Mouse (Mus musculus) MEL (cell line): ENCODE measurements at regions not wholly inside any gene's neighbourhood (a gene's known extent, or its start where the extent isn't known, plus 50 kb on each side); places are given as distances from the start of the nearest gene placed in this dataset.

Source experiments
- DNase-seq: peaks from one replicate; pipeline ENCODE4 v3.0.0; 2011; ENCODE audit warnings: low read depth, low spot score
- H3K27ac ChIP-seq: 2 replicates; pipeline ENCODE4 v1.5.1; 2012; ENCODE audit warnings: low read depth, mild to moderate bottlenecking, control low read depth, low read length, moderate library complexity; ENCODE audit not compliant: control insufficient read depth
- H3K27me3 ChIP-seq, 2 experiments: fragments of 150-350 bp in 1 of 2; sonication (generic) in 1 of 2; 2 replicates each; pipeline ENCODE4 v1.6.1; 2012; ENCODE audit warnings: low read length in 2 of 2, mild to moderate bottlenecking in 2 of 2, improper control_type of control experiment in 1 of 2, moderate library complexity in 1 of 2; ENCODE audit not compliant: insufficient read depth in 2 of 2, control insufficient read depth in 1 of 2
- H3K36me3 ChIP-seq, 2 experiments: 2 replicates each; pipeline ENCODE4 v1.6.1; 2012 to 2014; ENCODE audit warnings: low read length in 2 of 2, improper control_type of control experiment in 1 of 2, inconsistent platforms in 1 of 2, mild to moderate bottlenecking in 1 of 2; ENCODE audit not compliant: insufficient read depth in 2 of 2, control insufficient read depth in 1 of 2
- H3K4me1 ChIP-seq, 2 experiments: fragments of 150-350 bp in 1 of 2; sonication (generic) in 1 of 2; 2 replicates each; pipeline ENCODE4 v1.6.1; 2012; ENCODE audit warnings: low read length in 2 of 2, improper control_type of control experiment in 1 of 2, mild to moderate bottlenecking in 1 of 2; ENCODE audit not compliant: insufficient read depth in 2 of 2, control insufficient read depth in 1 of 2
- H3K4me3 ChIP-seq, 2 experiments: fragments of 150-350 bp in 1 of 2; sonication (generic) in 1 of 2; 2 replicates each; pipeline ENCODE4 v1.5.1; 2012; ENCODE audit warnings: low read depth in 2 of 2, low read length in 2 of 2, mild to moderate bottlenecking in 2 of 2, moderate library complexity in 2 of 2, control low read depth in 1 of 2, improper control_type of control experiment in 1 of 2; ENCODE audit not compliant: control insufficient read depth in 1 of 2, insufficient read depth in 1 of 2
- H3K79me2 ChIP-seq: 2 replicates; pipeline ENCODE4 v1.6.1; 2012; ENCODE audit warnings: mild to moderate bottlenecking, low read length, moderate library complexity; ENCODE audit not compliant: control insufficient read depth, poor library complexity, insufficient read depth
- H3K9ac ChIP-seq: 2 replicates; pipeline ENCODE4 v1.6.1; 2012; ENCODE audit warnings: low read depth, mild to moderate bottlenecking, control low read depth, low read length, moderate library complexity; ENCODE audit not compliant: control insufficient read depth, poor library complexity, severe bottlenecking
- H3K9me3 ChIP-seq: fragments of 150-350 bp; sonication (generic); replicated peaks from 2 replicates; pipeline ENCODE4 v1.6.1; 2012; ENCODE audit warnings: mild to moderate bottlenecking, low read length, improper control_type of control experiment, moderate library complexity; ENCODE audit not compliant: insufficient read depth
- CHD2 ChIP-seq: IDR thresholded peaks from 2 replicates; pipeline ENCODE4 v1.6.1; 2011; ENCODE audit warnings: low read length, improper control_type of control experiment
- E2F4 ChIP-seq: IDR thresholded peaks from 2 replicates; pipeline ENCODE4 v1.6.1; 2011; ENCODE audit warnings: low read depth, low read length, improper control_type of control experiment, borderline replicate concordance
- ELF1 ChIP-seq: IDR thresholded peaks from 2 replicates; pipeline ENCODE4 v1.6.1; 2014; ENCODE audit warnings: low read depth, mild to moderate bottlenecking, inconsistent platforms, low read length, improper control_type of control experiment, moderate library complexity
- EP300 ChIP-seq, 2 experiments: IDR thresholded peaks; 2 replicates each; pipeline ENCODE4 v1.6.1; 2011; ENCODE audit warnings: improper control_type of control experiment in 2 of 2, low read length in 2 of 2, low read depth in 1 of 2, mild to moderate bottlenecking in 1 of 2
- ETS1 ChIP-seq: IDR thresholded peaks from 2 replicates; pipeline ENCODE4 v1.6.1; 2012; ENCODE audit warnings: low read depth, mild to moderate bottlenecking, inconsistent platforms, low read length, improper control_type of control experiment, moderate library complexity
- GATA1 ChIP-seq: IDR thresholded peaks from 2 replicates; pipeline ENCODE4 v1.6.1; 2011; ENCODE audit warnings: low read depth, low read length, improper control_type of control experiment
- JUND ChIP-seq: IDR thresholded peaks from 2 replicates; pipeline ENCODE4 v1.6.1; 2011; ENCODE audit warnings: low read depth, mild to moderate bottlenecking, improper control_type of control experiment, low read length
- KAT2A ChIP-seq: conservative IDR thresholded peaks from 2 replicates; pipeline ENCODE4 v1.6.1; 2012; ENCODE audit warnings: low read depth, low read length, improper control_type of control experiment, inconsistent platforms
- MAX ChIP-seq: IDR thresholded peaks from 2 replicates; pipeline ENCODE4 v1.6.1; 2011; ENCODE audit warnings: low read length, improper control_type of control experiment
- MAZ ChIP-seq: IDR thresholded peaks from 2 replicates; pipeline ENCODE4 v1.6.1; 2012; ENCODE audit warnings: low read depth, mild to moderate bottlenecking, inconsistent platforms, low read length, improper control_type of control experiment
- MYC ChIP-seq: IDR thresholded peaks from 2 replicates; pipeline ENCODE4 v1.6.1; 2011; ENCODE audit warnings: low read depth, mild to moderate bottlenecking, low read length, improper control_type of control experiment, moderate library complexity
- NELFE ChIP-seq: IDR thresholded peaks from 2 replicates; pipeline ENCODE4 v1.6.1; 2011; ENCODE audit warnings: low read depth, low read length, improper control_type of control experiment
- NRF1 ChIP-seq: IDR thresholded peaks from 2 replicates; pipeline ENCODE4 v1.6.1; 2014; ENCODE audit warnings: low read depth, mild to moderate bottlenecking, inconsistent platforms, low read length, improper control_type of control experiment, moderate library complexity; ENCODE audit not compliant: poor library complexity, insufficient read depth, severe bottlenecking
- POLR2A ChIP-seq, 2 experiments: IDR thresholded peaks; 2 replicates each; pipeline ENCODE4 v1.6.1; 2011 to 2012; ENCODE audit warnings: low read length in 2 of 2, mild to moderate bottlenecking in 2 of 2, control low read depth in 1 of 2, improper control_type of control experiment in 1 of 2, low read depth in 1 of 2, moderate library complexity in 1 of 2; ENCODE audit not compliant: control insufficient read depth in 1 of 2, insufficient read depth in 1 of 2, poor library complexity in 1 of 2
- POLR2AphosphoS2 ChIP-seq: IDR thresholded peaks from 2 replicates; pipeline ENCODE4 v1.6.1; 2011; ENCODE audit warnings: low read length, improper control_type of control experiment
- POLR2AphosphoS5 ChIP-seq: IDR thresholded peaks from 2 replicates; pipeline ENCODE4 v1.6.1; 2012; ENCODE audit warnings: low read depth, borderline replicate concordance, mild to moderate bottlenecking, inconsistent platforms, low read length, moderate library complexity, mixed read lengths
- RCOR1 ChIP-seq: IDR thresholded peaks from 2 replicates; pipeline ENCODE4 v1.6.1; 2012; ENCODE audit warnings: low read depth, mild to moderate bottlenecking, inconsistent platforms, low read length, improper control_type of control experiment
- SIN3A ChIP-seq: IDR thresholded peaks from 2 replicates; pipeline ENCODE4 v1.6.1; 2012; ENCODE audit warnings: low read length, improper control_type of control experiment, inconsistent platforms
- SMC3 ChIP-seq: IDR thresholded peaks from 2 replicates; pipeline ENCODE4 v1.6.1; 2011; ENCODE audit warnings: low read depth, low read length, improper control_type of control experiment
- TAL1 ChIP-seq: IDR thresholded peaks from 2 replicates; pipeline ENCODE4 v1.6.1; 2012; ENCODE audit warnings: mild to moderate bottlenecking, inconsistent platforms, low read length, moderate library complexity, mixed read lengths
- TCF12 ChIP-seq: IDR thresholded peaks from 2 replicates; pipeline ENCODE4 v1.6.1; 2014; ENCODE audit warnings: low read depth, mild to moderate bottlenecking, inconsistent platforms, low read length, improper control_type of control experiment, moderate library complexity
- UBTF ChIP-seq: IDR thresholded peaks from 2 replicates; pipeline ENCODE4 v1.6.1; 2012; ENCODE audit warnings: low read depth, mild to moderate bottlenecking, inconsistent platforms, low read length, improper control_type of control experiment, moderate library complexity, borderline replicate concordance; ENCODE audit not compliant: insufficient read depth
- ZC3H11A ChIP-seq: IDR thresholded peaks from 2 replicates; pipeline ENCODE4 v1.6.1; 2012; ENCODE audit warnings: low read depth, mild to moderate bottlenecking, inconsistent platforms, low read length, improper control_type of control experiment
- ZKSCAN1 ChIP-seq: IDR thresholded peaks from 2 replicates; pipeline ENCODE4 v1.6.1; 2012; ENCODE audit warnings: low read depth, mild to moderate bottlenecking, inconsistent platforms, low read length, improper control_type of control experiment, moderate library complexity

- TF ChIP-seq E2F4, result no peak
- TF ChIP-seq SMC3, result no peak
- TF ChIP-seq ZKSCAN1, result no peak
- no peak for TF ChIP-seq NELFE
- TF ChIP-seq MYC, result no peak
- TF ChIP-seq POLR2AphosphoS2, result no peak
- TF ChIP-seq POLR2AphosphoS5, result no peak
- TF ChIP-seq TCF12, result no peak
- TF ChIP-seq TAL1, result no peak
- TF ChIP-seq ETS1, result no peak
- no peak for TF ChIP-seq MAZ
- TF ChIP-seq SIN3A, result no peak
- no peak for TF ChIP-seq CHD2
- no peak for TF ChIP-seq NRF1
- no peak for TF ChIP-seq MAX
- TF ChIP-seq GATA1, result peak; percentile 68; the same call in 1 of the 2 replicates
- TF ChIP-seq ELF1, result no peak
- TF ChIP-seq EP300 (IDR thresholded peaks at IDR 0.05; ENCODE audit: low read depth in 1 of 2, low read length in 2 of 2), result peak; percentile 10 to 44; a peak in 1 of 4 replicates
- no peak for TF ChIP-seq JUND
- TF ChIP-seq UBTF, result no peak
- TF ChIP-seq ZC3H11A, result no peak
- no peak for TF ChIP-seq KAT2A
- TF ChIP-seq POLR2A (IDR thresholded peaks at IDR 0.05; ENCODE audit: control insufficient read depth in 1 of 2, insufficient read depth in 1 of 2, low read depth in 1 of 2, low read length in 2 of 2, poor library complexity in 1 of 2), result no peak
- peak; percentile 74 for TF ChIP-seq RCOR1
- no peak overlapping the region for H3K9ac ChIP-seq
- no peaks in the 10 kb centered on the region for H3K27me3 ChIP-seq
- peak overlapping the region; percentile 11; the same call in 1 of the 2 replicates for H3K27ac ChIP-seq
- peaks cover 10 to 31% of the 10 kb centered on the region in 2 experiments for H3K4me1 ChIP-seq
- DNase-seq, result peak; percentile 77
- no peaks in the 10 kb centered on the region for H3K9me3 ChIP-seq
- peaks cover 0 to 33% of the 10 kb centered on the region in 2 experiments; a peak in 2 of 4 replicates for H3K36me3 ChIP-seq
- no peaks in the 10 kb centered on the region for H3K79me2 ChIP-seq
- H3K4me3 ChIP-seq, result no peak overlapping the region
These were observed 67.7 kb upstream of the Zdhhc17 start for GRCm38 (mm10) chr10:111077632-111078031.
